7 mouse cellular contexts compared by ENCODE assay signal in genomic region chr3:88529204-88530000, GRCm38 (mm10). TPM values are rescaled to one million over a fixed set of nuclear protein-coding genes. Genes with fewer than 3 reads are reported as not detected.
DNase-seq lines count a peak whose midpoint lies in the region; ATAC-seq and TF ChIP-seq lines count a peak whose summit lies in the region.

No protein-coding gene starts in this region.

- no peak overlapping the region for H3K4me3 ChIP-seq in liver, embryonic 12.5 days
- no peak overlapping the region for H3K4me3 ChIP-seq in liver, postnatal 0 days (ENCODE audit: low read depth, low read length)
- H3K4me3 ChIP-seq in forebrain, embryonic 12.5 days (replicated peaks) = peak overlapping the region; percentile 93
- H3K4me3 ChIP-seq in stomach, embryonic 14.5 days (ENCODE audit: low read depth, low read length) = peak overlapping the region; percentile 67; the same call in 1 of the 2 replicates

- no peaks in the 10 kb centered on the region for H3K9me3 ChIP-seq in liver, embryonic 12.5 days (replicated peaks)
- no peaks in the 10 kb centered on the region for H3K9me3 ChIP-seq in liver, postnatal 0 days (ENCODE audit: low read length)
- no peaks in the 10 kb centered on the region for H3K9me3 ChIP-seq in forebrain, embryonic 12.5 days
- H3K9me3 ChIP-seq in stomach, embryonic 14.5 days (ENCODE audit: control insufficient read depth, low read depth, low read length) = no peaks in the 10 kb centered on the region

- no peak for DNase-seq in liver, postnatal 0 days
- DNase-seq in kidney, postnatal 10 days = peak; percentile 21
- no peak for DNase-seq in gastrocnemius, postnatal 36 days

- TF ChIP-seq CTCF in liver, postnatal 0 days (IDR thresholded peaks at IDR 0.05; ENCODE audit: low read depth) = no peak

- H3K4me2 ChIP-seq in liver, embryonic 12.5 days = peak overlapping the region; percentile 99; the same call in 1 of the 2 replicates
- H3K4me2 ChIP-seq in liver, postnatal 0 days (ENCODE audit: low read depth, low read length) = no peak overlapping the region
- peak overlapping the region; percentile 93 for H3K4me2 ChIP-seq in forebrain, embryonic 12.5 days
- peak overlapping the region; percentile 91 for H3K4me2 ChIP-seq in stomach, embryonic 14.5 days (replicated peaks; ENCODE audit: low read depth, low read length)

- peaks cover 73% of the 10 kb centered on the region for H3K4me1 ChIP-seq in liver, embryonic 12.5 days
- peaks cover 19% of the 10 kb centered on the region for H3K4me1 ChIP-seq in liver, postnatal 0 days (ENCODE audit: insufficient read depth)
- H3K4me1 ChIP-seq in forebrain, embryonic 12.5 days = peaks cover 54% of the 10 kb centered on the region
- H3K4me1 ChIP-seq in stomach, embryonic 14.5 days (ENCODE audit: control insufficient read depth, insufficient read depth, low read length) = peaks cover 33% of the 10 kb centered on the region

- peaks cover 14% of the 10 kb centered on the region for H3K27me3 ChIP-seq in liver, embryonic 12.5 days (replicated peaks)
- H3K27me3 ChIP-seq in liver, postnatal 0 days (ENCODE audit: insufficient read depth, low read length) = peaks cover 9% of the 10 kb centered on the region; the same call in 1 of the 2 replicates
- H3K27me3 ChIP-seq in forebrain, embryonic 12.5 days = no peaks in the 10 kb centered on the region
- H3K27me3 ChIP-seq in stomach, embryonic 14.5 days (ENCODE audit: control insufficient read depth, insufficient read depth, low read length) = no peaks in the 10 kb centered on the region

- H3K9ac ChIP-seq in liver, embryonic 12.5 days = no peak overlapping the region
- no peak overlapping the region for H3K9ac ChIP-seq in liver, postnatal 0 days (replicated peaks)
- H3K9ac ChIP-seq in forebrain, embryonic 12.5 days = peak overlapping the region; percentile 99
- H3K9ac ChIP-seq in stomach, embryonic 14.5 days (replicated peaks; ENCODE audit: low read depth, low read length) = peak overlapping the region; percentile 94; the same call in 1 of the 2 replicates

- no peaks in the 10 kb centered on the region for H3K36me3 ChIP-seq in liver, embryonic 12.5 days
- no peaks in the 10 kb centered on the region for H3K36me3 ChIP-seq in liver, postnatal 0 days (replicated peaks; ENCODE audit: insufficient read depth, low read length)
- H3K36me3 ChIP-seq in forebrain, embryonic 12.5 days (replicated peaks) = peaks cover 8% of the 10 kb centered on the region
- no peaks in the 10 kb centered on the region; the same call in 1 of the 2 replicates for H3K36me3 ChIP-seq in stomach, embryonic 14.5 days (ENCODE audit: control insufficient read depth, insufficient read depth, low read length)

- no peak for ATAC-seq in liver, embryonic 12.5 days
- no peak for ATAC-seq in liver, postnatal 0 days
- ATAC-seq in forebrain, embryonic 12.5 days (ENCODE audit: low FRiP score) = no peak
- ATAC-seq in stomach, embryonic 14.5 days (ENCODE audit: insufficient number of reproducible peaks, insufficient read depth, low FRiP score, low read depth) = no peak
- ATAC-seq in activated CD4-positive, CD25-positive, alpha-beta regulatory T cell, adult 4 months = no peak

- TF ChIP-seq EP300 in liver, postnatal 0 days (IDR thresholded peaks at IDR 0.05; ENCODE audit: low read depth) = no peak

- WGBS in liver, embryonic 12.5 days (ENCODE audit: insufficient replicate concordance) = 63% methylated on average over 7 of the region's 7 CpGs
- 62% methylated on average over 7 of the region's 7 CpGs for WGBS in liver, postnatal 0 days (ENCODE audit: insufficient replicate concordance)
- WGBS in forebrain, embryonic 12.5 days = 24% methylated on average over 7 of the region's 7 CpGs
- WGBS in stomach, embryonic 14.5 days = 33% methylated on average over 7 of the region's 7 CpGs

- intact Hi-C loops in gastrocnemius, postnatal 36 days (cut with DNase I) = no loop called here

- no peak overlapping the region for H3K27ac ChIP-seq in liver, embryonic 12.5 days
- no peak overlapping the region for H3K27ac ChIP-seq in liver, postnatal 0 days (ENCODE audit: low read depth)
- peak overlapping the region; percentile 99 for H3K27ac ChIP-seq in forebrain, embryonic 12.5 days
- peak overlapping the region; percentile 98; the same call in 1 of the 2 replicates for H3K27ac ChIP-seq in stomach, embryonic 14.5 days (ENCODE audit: low read length)

RNA-seq across cellular contexts. Expression of gene Mex3a, which starts 2.8 kb away (rescaled TPM):
- 2.8 and 3.1 TPM in 2 replicates for polyA plus RNA-seq in liver, embryonic 12.5 days (2016; fragmentation: Nextera tagmentation; extraction: Ambion mirVana)
- 0.37 and 0.51 TPM in 2 replicates for polyA plus RNA-seq in liver, postnatal 0 days (2015; fragmentation: Nextera tagmentation; extraction: Ambion mirVana)
- 51.0 and 53.2 TPM in 2 replicates for polyA plus RNA-seq in forebrain, embryonic 12.5 days (2016; fragmentation: Nextera tagmentation; extraction: Ambion mirVana)
- 25.2 and 26.3 TPM in 2 replicates for polyA plus RNA-seq in stomach, embryonic 14.5 days (2014; fragmentation: Nextera tagmentation; extraction: Ambion mirVana)
- total RNA-seq in gastrocnemius, postnatal 36 days (2021) = under 1 TPM; 0.17 to 0.33 TPM
- polyA plus RNA-seq in activated CD4-positive, CD25-positive, alpha-beta regulatory T cell, adult 4 months (2017; shearing (Covaris generic)) = under 1 TPM; 0.10 to 0.81 TPM

RNA-seq across cellular contexts. Expression of gene Rab25, which starts 18.7 kb away (rescaled TPM):
- polyA plus RNA-seq in liver, embryonic 12.5 days (2016; fragmentation: Nextera tagmentation; extraction: Ambion mirVana) = 0.70 TPM in 1 of 2 replicates, not detected in the other
- polyA plus RNA-seq in liver, postnatal 0 days (2015; fragmentation: Nextera tagmentation; extraction: Ambion mirVana) = 0.13 and 0.29 TPM in 2 replicates
- polyA plus RNA-seq in forebrain, embryonic 12.5 days (2016; fragmentation: Nextera tagmentation; extraction: Ambion mirVana) = 0.82 and 1.2 TPM in 2 replicates
- 57.0 and 67.9 TPM in 2 replicates for polyA plus RNA-seq in stomach, embryonic 14.5 days (2014; fragmentation: Nextera tagmentation; extraction: Ambion mirVana)
- total RNA-seq in gastrocnemius, postnatal 36 days (2021) = not detected
- not detected for polyA plus RNA-seq in activated CD4-positive, CD25-positive, alpha-beta regulatory T cell, adult 4 months (2017; shearing (Covaris generic))

RNA-seq across cellular contexts. Expression of gene Lmna, which starts 19.6 kb away (rescaled TPM):
- 189 TPM in 2 replicates for polyA plus RNA-seq in liver, embryonic 12.5 days (2016; fragmentation: Nextera tagmentation; extraction: Ambion mirVana)
- 68.4 and 73.4 TPM in 2 replicates for polyA plus RNA-seq in liver, postnatal 0 days (2015; fragmentation: Nextera tagmentation; extraction: Ambion mirVana)
- 23.2 and 25.8 TPM in 2 replicates for polyA plus RNA-seq in forebrain, embryonic 12.5 days (2016; fragmentation: Nextera tagmentation; extraction: Ambion mirVana)
- polyA plus RNA-seq in stomach, embryonic 14.5 days (2014; fragmentation: Nextera tagmentation; extraction: Ambion mirVana) = 128 and 148 TPM in 2 replicates
- 10 to 100 TPM; 75.3 to 79.8 TPM for total RNA-seq in gastrocnemius, postnatal 36 days (2021)
- polyA plus RNA-seq in activated CD4-positive, CD25-positive, alpha-beta regulatory T cell, adult 4 months (2017; shearing (Covaris generic)) = 1 to 10 TPM; 4.6 to 6.4 TPM

RNA-seq across cellular contexts. Expression of gene Lamtor2, which starts 23.5 kb away (rescaled TPM):
- polyA plus RNA-seq in liver, embryonic 12.5 days (2016; fragmentation: Nextera tagmentation; extraction: Ambion mirVana) = 101 and 102 TPM in 2 replicates
- polyA plus RNA-seq in liver, postnatal 0 days (2015; fragmentation: Nextera tagmentation; extraction: Ambion mirVana) = 104 and 106 TPM in 2 replicates
- 137 and 138 TPM in 2 replicates for polyA plus RNA-seq in forebrain, embryonic 12.5 days (2016; fragmentation: Nextera tagmentation; extraction: Ambion mirVana)
- 84.8 and 88.5 TPM in 2 replicates for polyA plus RNA-seq in stomach, embryonic 14.5 days (2014; fragmentation: Nextera tagmentation; extraction: Ambion mirVana)
- total RNA-seq in gastrocnemius, postnatal 36 days (2021) = 10 to 100 TPM; 70.6 to 76.1 TPM
- polyA plus RNA-seq in activated CD4-positive, CD25-positive, alpha-beta regulatory T cell, adult 4 months (2017; shearing (Covaris generic)) = 100 to 1,000 TPM; 132 to 197 TPM

RNA-seq across cellular contexts. Expression of gene Ubqln4, which starts 24.2 kb away (rescaled TPM):
- polyA plus RNA-seq in liver, embryonic 12.5 days (2016; fragmentation: Nextera tagmentation; extraction: Ambion mirVana) = 37.9 and 39.5 TPM in 2 replicates
- polyA plus RNA-seq in liver, postnatal 0 days (2015; fragmentation: Nextera tagmentation; extraction: Ambion mirVana) = 12.5 and 13.5 TPM in 2 replicates
- 64.1 and 64.4 TPM in 2 replicates for polyA plus RNA-seq in forebrain, embryonic 12.5 days (2016; fragmentation: Nextera tagmentation; extraction: Ambion mirVana)
- 48.4 TPM in 2 replicates for polyA plus RNA-seq in stomach, embryonic 14.5 days (2014; fragmentation: Nextera tagmentation; extraction: Ambion mirVana)
- 10 to 100 TPM; 73.6 to 77.4 TPM for total RNA-seq in gastrocnemius, postnatal 36 days (2021)
- 10 to 100 TPM; 10.9 to 14.0 TPM for polyA plus RNA-seq in activated CD4-positive, CD25-positive, alpha-beta regulatory T cell, adult 4 months (2017; shearing (Covaris generic))

Comparison
In these comparisons a context has a peak if more than half of its experiments do, and no peak if none do; other contexts are left out.
1. H3K27ac ChIP-seq: peak in forebrain, embryonic 12.5 days (single experiment) and stomach, embryonic 14.5 days (single experiment); none in liver, embryonic 12.5 days (single experiment) and liver, postnatal 0 days (single experiment).
2. H3K4me3 ChIP-seq: peak in forebrain, embryonic 12.5 days (single experiment) and stomach, embryonic 14.5 days (single experiment); none in liver, embryonic 12.5 days (single experiment) and liver, postnatal 0 days (single experiment).
3. H3K9ac ChIP-seq: peak in forebrain, embryonic 12.5 days (single experiment) and stomach, embryonic 14.5 days (single experiment); none in liver, embryonic 12.5 days (single experiment) and liver, postnatal 0 days (single experiment).
4. RNA of gene Rab25, which starts 18.7 kb away (polyA plus RNA-seq): 57.0 to 67.9 TPM in stomach, embryonic 14.5 days; 0.82 to 1.2 TPM in forebrain, embryonic 12.5 days, 0.70 TPM in liver, embryonic 12.5 days, 0.13 to 0.29 TPM in liver, postnatal 0 days and not detected in activated CD4-positive, CD25-positive, alpha-beta regulatory T cell, adult 4 months; every median in the first group is over 10 times any median in the second.